Mouse (Mus musculus) T-cell, adult 2 months (primary cell): ENCODE results near the gene Vps37c.
A peak's percentile ranks its signal among the peaks of the same experiment; 100 is the strongest.

ENCODE experiments used
- DNase-seq: peaks from one replicate; pipeline ENCODE4 v3.0.0; 2022; ENCODE audit warnings: low spot score

Gene Vps37c

DNA sequence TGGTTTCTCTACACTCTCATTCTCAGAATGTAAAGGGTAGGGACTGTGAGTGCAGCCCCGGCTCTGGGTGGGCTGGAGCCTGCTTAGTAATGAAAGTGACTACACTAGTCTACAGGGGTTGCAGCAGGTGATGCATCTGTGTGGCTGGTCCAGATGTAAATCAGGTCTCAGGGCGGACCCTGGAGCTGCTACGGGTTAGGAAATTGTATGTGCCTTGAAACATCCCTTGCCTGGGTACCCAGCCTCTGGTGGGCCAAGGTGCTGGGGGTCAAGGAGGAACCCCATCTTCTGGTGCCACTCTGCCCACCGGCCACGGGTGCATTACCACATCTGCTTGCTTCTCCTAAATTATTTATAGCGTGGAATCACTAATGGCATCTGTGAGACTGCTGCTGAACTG is 25.6 kb downstream of the Vps37c start:
- DNase-seq = no peak

DNA sequence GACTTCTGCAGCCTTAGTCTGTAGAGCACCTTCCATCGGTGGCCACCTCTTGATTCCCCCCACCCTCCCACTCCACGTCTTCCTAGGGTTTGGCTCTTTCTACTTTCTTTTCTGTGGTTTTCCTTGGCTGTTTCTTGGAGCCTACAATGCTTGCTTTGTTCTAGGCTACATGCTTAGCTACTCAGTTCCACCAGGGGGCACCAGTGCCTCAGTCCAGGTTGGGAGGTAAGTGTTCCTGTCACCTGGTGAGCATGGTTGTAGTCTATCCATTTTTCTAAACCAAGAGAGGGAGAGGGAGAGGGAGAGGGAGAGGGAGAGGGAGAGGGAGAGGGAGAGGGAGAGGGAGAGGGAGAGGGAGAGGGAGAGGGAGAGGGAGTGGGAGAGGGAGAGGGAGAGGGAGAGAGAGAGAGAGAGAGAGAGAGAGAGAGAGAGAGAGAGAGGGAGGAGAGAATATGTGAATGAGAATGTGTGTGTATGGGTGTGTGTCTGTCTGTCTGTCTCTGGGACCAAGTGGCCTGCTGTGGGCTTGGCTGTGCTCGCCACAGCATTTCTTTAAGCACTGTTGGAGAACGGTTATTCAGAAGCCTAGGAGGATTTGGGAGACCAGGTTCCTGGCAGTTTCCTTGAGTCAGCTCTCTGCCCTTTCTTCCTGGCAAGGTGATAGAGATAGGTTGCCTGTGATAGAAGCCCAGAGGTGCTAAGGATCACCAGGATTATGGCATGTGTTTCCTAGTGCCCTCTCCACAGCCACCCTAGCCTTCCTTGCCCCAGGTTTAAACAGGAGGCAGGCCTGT is 26.3 kb downstream of the Vps37c start:
- DNase-seq = peak; percentile 75

DNA sequence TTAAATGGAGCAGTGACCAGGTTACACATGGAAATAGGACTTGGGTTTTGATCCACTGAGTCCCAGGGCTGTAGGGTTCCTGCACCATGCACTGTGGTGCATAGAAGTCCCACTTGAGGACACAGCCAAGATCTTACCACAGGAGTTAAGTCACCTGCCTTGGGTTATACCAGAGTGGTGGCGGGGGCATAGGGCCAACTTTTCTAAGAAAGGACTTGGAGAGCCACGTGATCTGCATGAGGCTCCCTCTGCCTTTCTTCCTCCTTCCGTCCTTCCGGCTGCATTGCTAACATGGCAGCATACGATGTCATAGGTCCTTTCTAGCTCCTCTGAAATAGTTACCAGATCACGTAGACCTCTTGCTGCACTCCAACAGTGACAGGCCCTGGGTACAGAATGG is 26.9 kb downstream of the Vps37c start:
- no peak for DNase-seq

DNA sequence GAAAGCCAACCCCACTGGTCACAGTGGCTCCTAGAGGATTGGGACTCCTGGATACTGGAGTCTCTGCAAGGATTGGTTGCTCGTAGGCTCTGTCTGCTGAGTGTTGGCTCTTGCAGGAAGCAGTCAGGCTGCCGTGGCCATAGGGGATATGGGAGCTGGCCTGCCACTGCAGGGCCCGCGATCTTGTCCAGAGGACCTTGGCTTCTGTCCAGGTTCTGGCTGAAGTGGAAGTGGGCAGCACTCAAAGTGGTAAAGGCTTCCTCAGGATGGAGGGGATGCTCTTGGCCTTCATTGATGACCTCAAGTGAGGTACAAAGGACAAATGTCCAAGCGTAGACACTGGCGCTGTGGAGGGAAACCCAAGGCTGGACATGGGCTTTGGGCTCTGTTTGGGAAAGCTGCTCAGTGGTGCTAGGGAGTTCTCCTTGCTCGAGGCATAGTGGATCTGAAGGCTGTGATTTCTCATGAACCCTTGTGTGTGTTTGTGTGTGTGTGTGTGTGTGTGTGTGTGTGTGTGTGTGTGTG is 29.8 kb downstream of the Vps37c start:
- no peak for DNase-seq

DNA sequence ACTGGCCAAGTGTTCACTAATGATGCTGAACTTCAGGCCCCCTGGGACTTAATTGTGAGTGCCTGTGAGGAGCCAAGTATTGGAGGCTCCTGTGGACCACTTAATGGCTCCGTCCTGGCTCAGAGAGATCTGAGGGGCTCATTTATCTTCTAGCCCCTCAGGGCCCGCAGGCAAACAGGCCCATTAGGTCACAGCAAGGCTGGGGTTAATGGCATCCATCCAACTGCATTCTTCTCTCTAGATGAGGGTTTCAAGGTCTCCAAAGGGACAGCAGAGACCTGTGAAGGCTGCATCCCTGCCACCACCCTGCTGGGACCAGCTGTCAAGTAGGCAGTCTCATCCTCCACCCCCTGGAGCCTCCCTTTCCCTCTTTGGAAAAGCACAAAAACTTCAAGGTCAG is 31.2 kb downstream of the Vps37c start:
- no peak for DNase-seq

DNA sequence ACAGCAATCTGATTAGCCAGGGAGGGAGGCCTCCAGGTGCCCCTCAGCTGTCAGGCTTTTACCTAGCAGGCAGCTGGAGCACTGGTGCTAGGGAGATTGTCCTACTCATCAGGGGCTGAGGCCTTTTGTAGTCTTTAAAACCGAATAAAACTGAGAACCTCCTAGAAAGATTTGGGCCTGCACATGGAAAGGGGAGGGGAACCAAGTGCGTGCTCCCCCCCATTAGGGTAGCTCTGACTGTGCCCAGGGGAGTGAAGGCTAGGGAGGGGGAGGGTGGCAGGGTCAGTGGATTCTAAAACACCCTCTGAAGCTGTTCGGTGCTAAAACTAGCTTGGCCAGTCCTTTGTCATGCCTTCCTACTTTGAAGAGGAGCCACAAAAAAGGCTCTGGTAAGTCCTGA is 32.0 kb downstream of the Vps37c start:
- no peak for DNase-seq

DNA sequence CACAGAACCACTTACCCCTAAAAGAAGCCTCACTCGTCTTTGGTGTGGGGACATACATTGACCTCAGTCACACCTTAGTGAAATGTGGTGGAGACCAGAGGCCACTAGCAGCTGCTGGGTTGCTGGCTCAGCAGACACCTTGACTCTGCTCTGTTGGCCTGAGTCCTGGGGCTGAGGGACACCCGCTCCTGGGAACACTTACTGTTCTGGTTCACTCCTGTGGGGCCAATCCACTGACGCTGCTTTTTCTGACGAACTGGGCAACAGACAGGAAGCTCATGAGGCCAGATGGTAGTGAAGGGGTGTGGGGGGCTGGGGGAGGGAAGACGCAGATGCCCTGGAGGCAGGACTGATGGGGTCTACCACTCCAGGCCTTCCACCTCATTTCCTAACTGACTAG is 32.5 kb downstream of the Vps37c start:
- DNase-seq = no peak

DNA sequence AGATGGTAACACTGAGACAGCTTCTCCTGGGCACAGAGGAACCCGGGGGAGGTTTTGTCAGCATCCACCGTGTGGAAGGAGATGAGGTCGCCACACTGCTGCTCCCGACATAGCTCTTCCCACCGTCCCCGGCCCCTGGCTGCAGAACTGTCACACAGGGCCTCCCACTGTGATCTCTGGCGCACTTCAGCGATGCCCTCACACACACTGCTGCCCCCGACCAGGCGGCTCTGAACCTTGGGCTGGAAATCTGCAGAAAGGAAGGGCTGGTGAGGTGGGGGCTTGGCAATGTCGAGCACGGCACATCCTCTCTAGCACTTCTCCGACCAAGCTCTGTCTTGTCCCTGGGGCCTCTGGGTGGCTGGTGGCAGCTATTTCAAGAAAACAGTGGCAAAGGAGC is 34.5 kb downstream of the Vps37c start:
- DNase-seq = no peak

DNA sequence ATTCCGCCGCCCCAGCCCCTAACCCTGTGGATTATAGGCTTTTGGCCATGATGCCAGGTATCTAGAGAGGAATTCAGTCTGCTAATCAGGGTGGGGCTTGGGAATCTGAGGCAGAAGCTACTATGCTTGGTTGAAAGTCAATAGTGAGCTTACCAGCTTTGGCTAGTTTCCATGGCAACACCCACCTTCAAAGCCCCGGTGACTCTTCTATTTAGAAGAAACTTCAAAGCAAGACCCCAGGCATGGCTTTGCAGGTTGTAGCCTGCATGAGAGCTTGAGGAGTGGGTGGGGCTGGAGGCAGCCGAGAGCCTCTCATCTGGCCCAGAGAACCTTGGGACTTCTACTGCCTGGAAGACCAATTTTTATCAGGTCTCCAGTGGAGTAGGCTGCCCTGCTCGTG is 35.1 kb downstream of the Vps37c start:
- peak; percentile 45 for DNase-seq

DNA sequence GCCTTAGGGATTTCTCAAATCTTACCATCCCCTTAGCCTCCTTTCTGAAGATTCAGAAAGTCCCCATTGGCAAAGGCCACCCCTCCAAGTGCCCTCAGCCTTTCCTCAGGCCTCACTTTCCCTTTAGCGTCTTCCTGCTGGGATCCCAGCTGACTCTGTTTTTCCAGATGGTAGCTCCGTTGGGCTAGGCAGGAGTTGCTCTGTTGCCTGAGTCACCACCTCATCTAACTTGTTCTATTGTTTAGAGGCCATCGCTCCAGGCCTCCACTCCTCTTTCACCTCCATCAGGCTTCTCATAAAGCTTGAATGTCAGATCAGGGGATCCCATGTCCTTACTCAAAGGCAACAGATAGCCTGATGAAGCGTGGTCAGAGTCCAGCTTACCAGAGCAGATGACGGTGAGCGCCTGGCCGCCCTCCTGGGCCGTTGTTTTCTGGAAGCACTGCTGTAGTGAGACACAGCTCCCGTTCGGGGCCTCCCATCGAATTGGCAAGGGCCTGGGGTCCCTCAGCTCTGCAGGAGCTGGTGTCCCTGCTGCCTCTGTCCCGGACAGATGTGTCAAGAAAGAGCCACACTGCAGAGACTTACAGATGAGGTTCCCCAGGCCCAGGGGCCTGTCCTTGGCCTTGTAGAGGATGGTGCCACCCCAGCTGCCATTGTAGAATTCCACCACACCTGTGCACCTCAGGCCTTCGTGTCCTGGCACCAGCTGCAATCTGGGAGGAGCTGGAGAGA is 36.3 kb downstream of the Vps37c start:
- no peak for DNase-seq

DNA sequence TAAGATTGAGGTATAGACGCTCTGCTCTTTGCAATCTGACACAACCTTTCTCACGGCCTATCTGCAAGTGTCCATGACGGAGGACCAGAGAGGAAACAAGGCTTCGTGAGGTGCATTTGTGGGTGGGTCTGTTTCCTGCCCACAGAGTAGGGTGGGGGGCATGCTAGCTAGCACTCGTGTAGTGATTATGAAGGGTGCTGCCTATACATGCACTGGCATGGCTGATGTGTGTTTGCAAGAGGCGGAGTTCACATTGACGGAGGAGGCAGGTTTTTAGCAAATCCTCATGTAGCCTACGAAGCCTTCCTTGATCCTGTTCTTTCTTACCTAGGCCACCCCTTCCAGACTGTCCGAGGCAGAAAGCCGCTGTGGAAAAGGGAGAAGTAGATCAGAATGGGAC is 41.4 kb downstream of the Vps37c start:
- DNase-seq = peak; percentile 56

DNA sequence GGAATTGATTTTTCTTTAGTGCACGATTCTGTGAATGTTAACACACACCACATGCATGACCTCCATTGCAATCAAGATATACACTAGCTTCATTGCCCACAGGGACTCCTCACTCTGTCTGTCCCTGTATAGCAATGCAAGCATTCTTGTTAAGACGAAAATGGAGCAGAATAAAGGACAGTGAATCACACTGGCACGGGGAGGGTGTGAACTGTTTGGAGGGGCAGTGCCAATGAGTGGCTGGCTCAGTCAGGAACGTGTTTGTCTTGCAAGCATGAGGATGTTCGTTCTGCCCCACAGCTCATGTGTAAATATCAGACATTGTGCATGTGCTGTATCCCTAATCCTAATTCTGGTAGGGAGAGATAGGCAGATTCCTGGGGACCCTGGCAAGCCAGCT is 41.9 kb downstream of the Vps37c start:
- no peak for DNase-seq

DNA sequence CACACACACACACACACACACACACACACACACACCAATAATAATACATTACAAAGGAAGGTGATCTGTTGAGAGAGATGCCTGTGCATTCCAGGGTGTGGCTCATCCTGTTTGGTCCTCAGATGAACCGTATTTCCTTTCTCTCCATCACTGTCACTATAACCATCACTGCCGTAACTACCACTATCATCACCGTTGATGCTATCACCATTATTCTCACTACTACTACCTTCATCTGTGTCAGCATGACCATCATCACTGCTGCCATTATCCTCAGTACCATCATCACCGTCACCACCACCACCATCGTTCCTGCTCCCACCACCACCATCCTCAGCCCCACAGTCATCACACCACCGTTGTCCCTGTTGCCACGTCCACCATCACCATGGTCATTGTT is 43.4 kb downstream of the Vps37c start:
- DNase-seq = peak; percentile 50

DNA sequence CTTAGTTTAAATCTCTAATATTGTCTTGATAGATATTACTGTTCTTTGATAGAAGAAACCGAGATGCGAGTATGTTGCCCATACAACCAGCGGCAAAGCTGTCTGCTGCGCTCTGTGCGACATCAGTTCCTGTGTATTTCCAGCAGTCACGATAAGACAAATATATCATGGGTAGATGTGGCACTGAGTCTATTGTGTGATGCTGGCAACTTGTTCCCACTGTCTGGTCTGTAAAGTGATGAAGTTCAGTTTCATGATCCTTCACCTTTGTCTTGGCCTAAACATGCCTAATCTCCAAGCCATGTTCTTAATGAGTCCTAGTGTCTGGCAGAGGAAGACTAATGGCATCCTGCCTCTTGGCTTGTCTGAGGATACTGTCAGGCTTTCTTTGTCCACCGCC is 44.2 kb downstream of the Vps37c start:
- DNase-seq = no peak

DNA sequence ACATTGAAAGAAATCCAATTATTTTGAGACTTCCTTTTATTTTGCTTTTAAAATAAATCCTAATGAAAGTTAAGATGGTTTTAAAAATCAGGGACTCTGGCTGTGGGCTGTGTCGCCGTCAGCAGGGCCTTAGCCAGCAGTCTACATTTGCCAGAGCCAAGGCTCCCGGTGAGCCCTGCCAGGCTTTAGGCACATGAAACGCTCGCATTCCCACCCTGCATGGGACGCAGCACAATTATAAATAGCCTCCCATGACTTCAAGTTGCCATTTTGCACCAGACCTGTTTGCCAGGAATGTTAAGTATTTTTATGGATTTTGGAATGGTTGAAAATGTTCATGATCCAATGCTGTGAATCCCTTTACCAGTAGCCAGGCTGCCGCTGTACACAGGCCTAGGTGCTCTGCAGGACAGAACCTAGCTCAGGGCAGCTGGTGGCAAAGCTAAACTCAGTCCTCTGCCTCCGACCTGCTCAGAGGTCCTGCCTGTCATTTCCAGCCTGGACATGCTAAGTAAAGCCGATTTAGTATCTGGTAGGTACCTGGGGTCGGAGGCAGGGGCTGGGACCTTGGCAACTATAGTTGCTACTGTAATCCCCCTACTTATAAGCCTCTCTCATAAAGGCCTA is 45.1 kb downstream of the Vps37c start:
- no peak for DNase-seq

DNA sequence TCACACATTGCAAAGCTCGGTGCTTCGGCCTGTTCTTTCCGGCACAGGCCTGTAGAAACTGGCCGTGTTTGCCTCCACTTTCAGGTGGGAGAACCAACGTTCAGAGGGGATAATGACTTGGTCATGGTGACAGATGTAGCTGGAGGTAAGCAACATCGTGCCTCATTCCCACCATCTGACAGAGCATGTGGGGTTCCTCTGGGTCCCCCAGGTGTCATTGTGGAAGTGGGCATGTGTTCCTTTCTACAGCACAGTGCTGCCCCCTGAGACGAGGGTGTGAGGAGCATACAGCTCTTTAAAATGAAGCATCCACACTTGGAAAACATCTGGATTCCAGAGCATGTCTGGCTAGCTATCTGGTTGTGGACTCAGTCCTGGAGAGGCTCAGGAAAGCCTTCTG is 46.0 kb downstream of the Vps37c start:
- DNase-seq = no peak

DNA sequence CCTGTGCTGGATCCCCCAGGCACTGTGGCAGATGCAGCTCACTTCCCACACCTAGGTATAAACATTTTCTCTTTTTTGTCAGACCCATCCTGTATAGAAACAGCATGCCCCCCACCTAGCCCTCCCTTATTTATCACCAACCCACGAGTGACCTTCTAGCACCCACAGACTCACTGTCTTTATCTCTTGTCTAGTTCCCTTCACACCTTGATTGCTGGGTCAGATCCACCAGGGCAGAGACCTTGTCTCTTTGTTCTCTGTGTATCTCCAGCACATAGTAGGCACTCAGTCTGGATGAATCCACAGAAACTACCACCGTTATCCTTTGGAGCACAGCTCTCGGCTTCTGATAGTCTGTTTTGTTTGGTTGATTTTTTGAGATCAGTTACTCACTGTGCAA is 46.5 kb downstream of the Vps37c start:
- DNase-seq = no peak

DNA sequence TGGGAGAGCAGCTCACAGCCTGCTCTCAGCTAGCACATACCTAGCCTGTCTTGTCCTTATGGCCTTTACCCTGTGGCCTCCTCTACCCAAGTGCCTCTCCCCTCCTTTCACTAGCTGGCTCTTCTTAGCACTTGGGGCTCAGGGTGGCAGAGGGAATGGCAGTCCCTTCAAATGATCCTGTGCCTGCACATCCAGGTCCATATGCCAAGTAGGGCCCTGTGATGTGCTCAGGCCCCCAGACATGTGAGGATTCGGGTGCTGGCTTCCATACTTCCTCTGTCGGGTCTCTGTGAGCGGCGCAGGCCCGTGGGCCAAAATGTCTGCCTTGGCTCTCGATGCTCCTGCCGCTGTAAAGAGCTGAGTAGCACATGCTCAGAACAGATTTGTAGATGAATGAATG is 47.3 kb downstream of the Vps37c start:
- DNase-seq = no peak

DNA sequence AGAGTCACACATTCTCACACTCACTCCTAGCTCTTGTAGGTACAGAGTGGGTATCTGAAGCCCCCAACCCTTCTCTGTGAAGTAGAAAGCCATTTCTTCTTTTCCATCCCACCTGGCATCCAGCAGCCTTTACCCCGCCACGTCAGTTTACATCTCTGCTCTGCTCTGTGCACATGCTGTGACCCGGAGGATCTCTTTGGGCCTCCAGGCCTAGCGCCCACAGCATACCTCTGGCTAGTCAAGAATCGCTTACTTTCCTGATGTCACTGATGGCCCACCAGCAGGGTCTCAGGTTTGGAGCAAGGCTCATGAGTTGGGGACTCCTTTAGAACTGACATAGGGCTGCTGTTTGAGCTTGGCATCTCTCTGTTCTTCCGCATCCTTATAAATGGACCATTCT is 49.5 kb downstream of the Vps37c start:
- DNase-seq = no peak

DNA sequence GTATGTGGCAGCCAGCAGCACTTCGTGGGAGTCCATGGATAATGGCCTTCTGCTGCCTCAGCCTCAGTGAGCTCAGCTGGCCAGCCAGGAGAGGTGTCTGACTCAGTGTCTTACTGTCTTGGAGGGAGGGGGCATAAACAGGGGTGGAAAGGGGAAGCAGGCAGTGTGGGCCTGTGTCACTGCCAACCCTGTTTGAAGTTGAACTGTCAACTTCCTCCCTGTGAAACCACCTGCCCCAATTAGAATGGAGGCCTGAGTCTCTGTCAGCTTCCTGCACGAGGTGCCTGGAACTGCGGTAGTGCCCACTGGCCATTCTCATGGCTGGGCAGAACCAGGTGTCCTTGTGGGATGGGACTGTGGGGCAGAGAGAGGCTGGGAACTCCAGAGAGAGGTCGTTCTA is 50.3 kb downstream of the Vps37c start, which contains the start of gene Cd5:
TSS of gene Cd5 (minus strand) at position 192 of the 400 bp plus-strand sequence.
- DNase-seq = peak; percentile 81

DNA sequence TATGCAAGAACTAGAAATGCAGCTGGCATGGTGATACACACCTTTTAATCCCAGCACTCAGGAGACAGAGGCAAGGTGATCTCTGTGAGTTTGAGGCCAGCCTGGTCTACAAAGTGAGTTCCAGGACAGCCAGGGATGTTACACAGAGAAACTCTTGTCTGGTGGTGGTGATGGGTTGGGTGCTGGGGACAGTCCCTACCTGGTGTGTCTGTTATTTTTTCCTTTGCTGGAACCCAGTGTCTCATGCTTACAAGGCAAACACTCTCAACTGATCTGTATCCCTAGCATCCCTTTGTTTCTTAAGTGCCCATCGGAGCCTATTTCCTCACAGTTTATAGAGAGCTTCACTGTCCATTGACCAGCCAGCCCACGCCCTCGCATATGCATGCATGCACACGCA is 51.4 kb downstream of the Vps37c start:
- DNase-seq = no peak

DNA sequence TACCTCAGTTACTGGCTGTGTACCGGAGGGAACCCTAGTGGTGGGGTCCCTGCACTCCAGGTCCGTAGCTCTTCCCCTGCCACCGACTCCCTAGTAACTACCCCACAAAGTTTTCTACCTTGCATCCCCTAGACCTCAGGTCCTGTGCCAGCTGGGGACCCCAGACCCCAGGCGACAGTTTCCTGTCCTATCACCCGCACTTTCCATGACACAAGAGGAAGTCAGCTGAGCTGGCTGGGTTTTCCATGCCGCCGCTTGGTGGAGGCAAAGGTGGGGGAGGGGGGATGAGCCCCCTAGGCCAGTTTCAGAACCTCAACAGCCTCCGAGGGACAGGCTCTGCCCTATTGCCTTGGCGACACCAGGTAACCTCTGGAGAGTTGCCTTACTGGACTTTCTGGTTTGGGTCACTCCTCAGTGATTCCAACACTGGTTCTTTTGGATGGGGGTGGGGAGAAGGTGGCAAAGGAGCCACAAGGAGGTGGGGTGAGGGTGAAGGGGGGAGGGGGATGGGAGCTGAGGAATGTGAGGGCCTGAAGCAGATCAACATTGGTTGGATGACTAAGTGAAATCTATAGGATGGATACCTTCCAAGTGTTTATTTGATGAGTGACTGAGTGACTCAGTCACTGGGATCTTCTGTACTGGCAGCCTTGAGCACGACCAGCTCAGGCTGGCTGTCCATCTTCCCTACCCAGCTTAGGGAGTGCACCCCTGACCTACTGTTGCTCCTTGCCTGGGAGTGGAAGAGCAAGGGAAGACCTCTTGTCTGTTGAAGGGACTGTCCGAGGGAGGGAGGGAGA is 52.3 kb downstream of the Vps37c start:
- DNase-seq = peak; percentile 71
